Mouse (Mus musculus) stomach, embryonic 14.5 days (tissue): Measurements from ENCODE around the gene Tnp2. TPM values are rescaled to one million over a fixed set of nuclear protein-coding genes. Genes with fewer than 3 reads are reported as not detected.

Experiments
- ATAC-seq: fragments of 200-750 bp; cut with Nextera tagmentation; 2 replicates; pipeline ENCODE4 v1.8.0; 2017; ENCODE audit warnings: low read depth, moderate TSS enrichment; ENCODE audit not compliant: insufficient number of reproducible peaks, insufficient read depth, low FRiP score
- H3K27ac ChIP-seq: fragments of 300-500 bp; sonication (generic); 2 replicates; pipeline ENCODE4 v1.5.1; 2014; ENCODE audit warnings: mild to moderate bottlenecking, low read length, moderate library complexity, mixed read lengths
- H3K27me3 ChIP-seq: fragments of 300-500 bp; sonication (generic); 2 replicates; pipeline ENCODE4 v1.6.1; 2014; ENCODE audit warnings: low read length, control low read depth, mixed read lengths; ENCODE audit not compliant: control insufficient read depth, insufficient read depth
- H3K36me3 ChIP-seq: fragments of 300-500 bp; sonication (generic); 2 replicates; pipeline ENCODE4 v1.6.1; 2014; ENCODE audit warnings: mild to moderate bottlenecking, control low read depth, low read length, moderate library complexity, mixed read lengths; ENCODE audit not compliant: control insufficient read depth, insufficient read depth
- H3K4me1 ChIP-seq: fragments of 300-500 bp; sonication (generic); 2 replicates; pipeline ENCODE4 v1.6.1; 2014; ENCODE audit warnings: low read length, control low read depth, mixed read lengths; ENCODE audit not compliant: control insufficient read depth, insufficient read depth
- H3K4me2 ChIP-seq: fragments of 300-500 bp; sonication (generic); replicated peaks from 2 replicates; pipeline ENCODE4 v1.6.1; 2014; ENCODE audit warnings: low read depth, low read length, control low read depth
- H3K4me3 ChIP-seq: fragments of 300-500 bp; sonication (generic); 2 replicates; pipeline ENCODE4 v1.5.1; 2014; ENCODE audit warnings: low read depth, low read length, control low read depth
- H3K9ac ChIP-seq: fragments of 300-500 bp; sonication (generic); replicated peaks from 2 replicates; pipeline ENCODE4 v1.6.1; 2014; ENCODE audit warnings: low read depth, mild to moderate bottlenecking, control low read depth, low read length, moderate library complexity, mixed read lengths
- H3K9me3 ChIP-seq: fragments of 300-500 bp; sonication (generic); 2 replicates; pipeline ENCODE4 v1.6.1; 2016; ENCODE audit warnings: low read depth, low read length, control low read depth; ENCODE audit not compliant: control insufficient read depth
- WGBS: fragments of 180-500 bp; shearing (Covaris S2); extraction: QIAGEN DNeasy Blood & Tissue Kit; methylation state at CpG from one replicate; pipeline ENCODE4 v1.1.7; 2014; 5-methylcytosine and 5-hydroxymethylcytosine counted together
- polyA plus RNA-seq: library from polyadenylated mRNA; unstranded; fragments of >200 nt; fragmentation: Nextera tagmentation; extraction: Ambion mirVana; gene quantifications from 2 replicates; pipeline ENCODE4 v1.2.1, GENCODE M21; 2014

Tnp2 gene
- polyA plus RNA-seq, 1 experiment from 2014 or later = not detected

GRCm38 (mm10) chr16:10786288-10786687, 2.2 kb downstream of the Tnp2 start:
- peaks cover 32% of the 10 kb centered on the region for H3K4me1 ChIP-seq
- peak; percentile 24 for ATAC-seq
- 3% methylated on average over 9 of the region's 9 CpGs for WGBS

GRCm38 (mm10) chr16:10785371-10786231, 2.9 kb downstream of the Tnp2 start, which contains the start of gene Socs1:
Gene Socs1, minus strand, starts transcription at chr16:10785536.
- Histone ChIP-seq H3K36me3 (0 out of 2 replicates have a peak, but pooled peaks cover 3% of the 10 kb centered on the region), H3K9ac (peak within 1 kb of the TSS; percentile 77), H3K4me3 (peak within 1 kb of the TSS; percentile 52), H3K4me2 (peak within 1 kb of the TSS; percentile 95), H3K4me1 (peaks cover 37% of the 10 kb centered on the region), H3K9me3 (no peaks in the 10 kb centered on the region), H3K27me3 (no peaks in the 10 kb centered on the region), H3K27ac (peak within 1 kb of the TSS; percentile 99)
- WGBS = under 1% methylated on average over 58 of the region's 59 CpGs
- ATAC-seq = peak; percentile 83

More at GRCm38 (mm10) chr16:10786288-10786687, 2.2 kb downstream of the Tnp2 start:
- Histone ChIP-seq H3K9me3 (no peaks in the 10 kb centered on the region), H3K9ac (peak overlapping the region; percentile 77), H3K27ac (peak overlapping the region; percentile 99), H3K27me3 (no peaks in the 10 kb centered on the region), H3K4me2 (peak overlapping the region; percentile 95), H3K4me3 (peak overlapping the region; percentile 52), H3K36me3 (0 out of 2 replicates have a peak, but pooled peaks cover 3% of the 10 kb centered on the region)

- WGBS = under 1% methylated on average over 49 of the region's 55 CpGs
- H3K4me1 ChIP-seq = peaks cover 41% of the 10 kb centered on the region
- H3K9me3 ChIP-seq = no peaks in the 10 kb centered on the region
- ATAC-seq = peak; percentile 72
- H3K27me3 ChIP-seq = no peaks in the 10 kb centered on the region
- peak overlapping the region; percentile 52 for H3K4me3 ChIP-seq
- H3K27ac ChIP-seq = peak overlapping the region; percentile 99
- H3K36me3 ChIP-seq = 0 out of 2 replicates have a peak, but pooled peaks cover 3% of the 10 kb centered on the region
- peak overlapping the region; percentile 77 for H3K9ac ChIP-seq
- H3K4me2 ChIP-seq = peak overlapping the region; percentile 95
Observed at GRCm38 (mm10) chr16:10784793-10785370, 3.6 kb downstream of the Tnp2 start.

GRCm38 (mm10) chr16:10783883-10784792, 4.3 kb downstream of the Tnp2 start:
- Histone ChIP-seq H3K4me1 (peaks cover 41% of the 10 kb centered on the region), H3K4me2 (peak overlapping the region; percentile 95), H3K4me3 (peak overlapping the region; percentile 52), H3K36me3 (0 out of 2 replicates have a peak, but pooled peaks cover 3% of the 10 kb centered on the region), H3K9me3 (no peaks in the 10 kb centered on the region), H3K9ac (peak overlapping the region; percentile 77), H3K27me3 (no peaks in the 10 kb centered on the region), H3K27ac (peak overlapping the region; percentile 99)
- ATAC-seq = 0 out of 2 replicates have a peak, but pooled peaks have one; percentile 0
- under 1% methylated on average over 81 of the region's 81 CpGs for WGBS

GRCm38 (mm10) chr16:10783451-10783850, 5.0 kb downstream of the Tnp2 start:
- Histone ChIP-seq H3K36me3 (0 out of 2 replicates have a peak, but pooled peaks cover 3% of the 10 kb centered on the region), H3K4me2 (peak overlapping the region; percentile 95), H3K4me1 (peaks cover 41% of the 10 kb centered on the region), H3K27me3 (no peaks in the 10 kb centered on the region), H3K9ac (peak overlapping the region; percentile 77; the same call in 1 of the 2 replicates), H3K27ac (no peak overlapping the region; the same call in 1 of the 2 replicates), H3K4me3 (peak overlapping the region; percentile 52), H3K9me3 (no peaks in the 10 kb centered on the region)
- 34% methylated on average over 8 of the region's 8 CpGs for WGBS
- no peak for ATAC-seq

- no peak overlapping the region; the same call in 1 of the 2 replicates for H3K27ac ChIP-seq
Observed at GRCm38 (mm10) chr16:10783152-10783434, 5.4 kb downstream of the Tnp2 start.

GRCm38 (mm10) chr16:10782377-10783151, 5.9 kb downstream of the Tnp2 start:
- 33% methylated on average over 6 of the region's 6 CpGs for WGBS
- Histone ChIP-seq H3K9me3 (no peaks in the 10 kb centered on the region), H3K36me3 (0 out of 2 replicates have a peak, but pooled peaks cover 3% of the 10 kb centered on the region), H3K27me3 (no peaks in the 10 kb centered on the region), H3K9ac (0 out of 2 replicates have a peak overlapping the region, but pooled peaks have one; percentile 77), H3K27ac (peak overlapping the region; percentile 49), H3K4me1 (peaks cover 41% of the 10 kb centered on the region), H3K4me2 (peak overlapping the region; percentile 95), H3K4me3 (peak overlapping the region; percentile 52)
- no peak for ATAC-seq

More at GRCm38 (mm10) chr16:10783152-10783434, 5.4 kb downstream of the Tnp2 start:
- WGBS = 13% methylated on average over 1 of the region's 1 CpGs
- no peaks in the 10 kb centered on the region for H3K27me3 ChIP-seq
- peak overlapping the region; percentile 52 for H3K4me3 ChIP-seq
- H3K4me1 ChIP-seq = peaks cover 41% of the 10 kb centered on the region
- no peak for ATAC-seq
- no peaks in the 10 kb centered on the region for H3K9me3 ChIP-seq
- 0 out of 2 replicates have a peak, but pooled peaks cover 3% of the 10 kb centered on the region for H3K36me3 ChIP-seq
- H3K9ac ChIP-seq = 0 out of 2 replicates have a peak overlapping the region, but pooled peaks have one; percentile 77
- H3K4me2 ChIP-seq = peak overlapping the region; percentile 95
